Mouse (Mus musculus) spleen, adult 2 months (tissue): ENCODE results near the gene Arhgap23. TPM values are rescaled to one million over a fixed set of nuclear protein-coding genes. Genes with fewer than 3 reads are reported as not detected.

Source experiments
- DNase-seq, 2 experiments: peaks; one replicate each; pipeline versions ENCODE4 v3.0.0 to v3.0.0-alpha.2; 2012 to 2021; ENCODE audit warnings: low spot score in 2 of 2, low read depth in 1 of 2
- H3K27ac ChIP-seq: fragments of 200-500 bp; 2 replicates; pipeline ENCODE4 v1.5.1; 2012; ENCODE audit warnings: low read length, inconsistent platforms; ENCODE audit not compliant: insufficient read depth
- H3K27me3 ChIP-seq: fragments of 200-500 bp; 2 replicates; pipeline ENCODE4 v1.6.1; 2012; ENCODE audit warnings: mild to moderate bottlenecking, moderate library complexity, low read length, inconsistent platforms; ENCODE audit not compliant: control insufficient read depth, insufficient read depth
- H3K36me3 ChIP-seq: fragments of 200-500 bp; 2 replicates; pipeline ENCODE4 v1.6.1; 2012; ENCODE audit warnings: mild to moderate bottlenecking, low read length, inconsistent platforms; ENCODE audit not compliant: control insufficient read depth, insufficient read depth
- H3K4me1 ChIP-seq: fragments of 200-500 bp; 2 replicates; pipeline ENCODE4 v1.6.1; 2011; ENCODE audit warnings: inconsistent platforms; ENCODE audit not compliant: control insufficient read depth, insufficient read depth, insufficient read length
- H3K4me3 ChIP-seq: fragments of 200-500 bp; 2 replicates; pipeline ENCODE4 v1.5.1; 2011; ENCODE audit warnings: mild to moderate bottlenecking, inconsistent platforms; ENCODE audit not compliant: insufficient read depth, insufficient read length; ENCODE audit errors: extremely low read depth
- CTCF ChIP-seq: fragments of 200-500 bp; IDR thresholded peaks from 2 replicates; pipeline ENCODE4 v1.5.1; 2011; ENCODE audit warnings: mild to moderate bottlenecking, inconsistent platforms; ENCODE audit not compliant: insufficient read depth, insufficient read length, insufficient replicate concordance; ENCODE audit errors: extremely low read depth
- POLR2A ChIP-seq: fragments of 200-500 bp; IDR thresholded peaks from 2 replicates; pipeline ENCODE4 v1.6.1; 2011; ENCODE audit warnings: low read depth, low read length, inconsistent platforms
- WGBS: fragments of 180-500 bp; shearing (Covaris S2); methylation state at CpG from one replicate; pipeline ENCODE4 v1.1.7; 2018; 5-methylcytosine and 5-hydroxymethylcytosine counted together
- polyA plus RNA-seq: library from polyadenylated mRNA; depleted of rRNA; stranded (reverse); fragments of >200 nt; gene quantifications from 2 replicates; pipeline ENCODE4 v1.2.3, GENCODE M21; 2012

Gene Arhgap23
- polyA plus RNA-seq, 1 experiment = 39.7 TPM

- Histone ChIP-seq H3K36me3 (no peaks in the 10 kb centered on the region), H3K27ac (peak overlapping the region; percentile 52), H3K27me3 (peaks cover under 1% of the 10 kb centered on the region; the same call in 1 of the 2 replicates), H3K4me1 (peaks cover 8% of the 10 kb centered on the region), H3K4me3 (peak overlapping the region; percentile 54)
- peak; percentile 63 to 84 for DNase-seq
- WGBS = under 1% methylated on average over 15 of the region's 15 CpGs
- no peak for TF ChIP-seq CTCF
- TF ChIP-seq POLR2A = no peak
Observed at GRCm38 (mm10) chr11:97434704-97435454, 19.5 kb downstream of the Arhgap23 start.

DNA sequence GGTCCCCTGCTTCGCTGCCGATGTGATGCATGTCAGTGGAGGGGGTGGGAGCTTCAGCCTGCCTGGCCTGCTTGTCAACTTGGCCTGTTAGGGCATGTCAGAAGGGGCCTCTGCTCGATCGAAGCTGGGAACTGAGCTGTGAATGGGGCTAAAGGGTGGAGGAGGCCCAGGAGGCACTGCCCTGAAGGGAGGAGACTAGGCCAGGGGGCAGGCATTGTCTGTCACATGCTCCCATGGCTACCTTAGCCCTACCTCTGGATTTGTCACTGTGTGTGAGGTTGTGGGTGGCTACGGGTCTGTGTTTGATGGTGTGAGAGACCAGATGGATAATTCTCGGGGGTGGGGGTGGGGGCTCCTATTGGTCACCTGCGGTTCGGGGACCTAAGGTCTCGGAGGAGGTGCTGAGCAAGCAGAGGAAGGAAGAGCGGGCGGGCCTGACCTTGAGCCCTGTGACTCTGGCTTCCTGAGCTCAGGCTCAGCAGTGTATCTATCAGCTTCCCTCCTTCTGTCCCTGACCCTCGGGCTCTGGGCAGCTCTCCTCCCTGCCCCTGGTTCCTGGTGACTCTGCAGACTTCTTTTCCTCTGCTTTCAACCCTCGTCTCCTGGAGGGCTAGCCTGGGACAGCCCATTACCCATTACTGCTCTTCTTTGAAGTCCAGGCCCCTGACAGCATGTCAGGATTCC lies 20.6 kb downstream of the Arhgap23 start:
- peaks cover 12% of the 10 kb centered on the region for H3K4me1 ChIP-seq
- H3K4me3 ChIP-seq = no peak overlapping the region
- no peaks in the 10 kb centered on the region for H3K36me3 ChIP-seq
- H3K27ac ChIP-seq = peak overlapping the region; percentile 75
- H3K27me3 ChIP-seq = peaks cover 9% of the 10 kb centered on the region
- 19% methylated on average over 13 of the region's 13 CpGs for WGBS
- DNase-seq = no peak
- TF ChIP-seq POLR2A (no peak), CTCF (no peak)

GRCm38 (mm10) chr11:97437745-97438144 lies 22.4 kb downstream of the Arhgap23 start:
- no peak for DNase-seq
- 73% methylated on average over 5 of the region's 5 CpGs for WGBS
- Histone ChIP-seq H3K36me3 (no peaks in the 10 kb centered on the region), H3K4me3 (no peak overlapping the region), H3K4me1 (peaks cover 12% of the 10 kb centered on the region), H3K27ac (peak overlapping the region; percentile 69; the same call in 1 of the 2 replicates), H3K27me3 (peaks cover 9% of the 10 kb centered on the region)
- no peak for TF ChIP-seq CTCF
- no peak for TF ChIP-seq POLR2A

DNA sequence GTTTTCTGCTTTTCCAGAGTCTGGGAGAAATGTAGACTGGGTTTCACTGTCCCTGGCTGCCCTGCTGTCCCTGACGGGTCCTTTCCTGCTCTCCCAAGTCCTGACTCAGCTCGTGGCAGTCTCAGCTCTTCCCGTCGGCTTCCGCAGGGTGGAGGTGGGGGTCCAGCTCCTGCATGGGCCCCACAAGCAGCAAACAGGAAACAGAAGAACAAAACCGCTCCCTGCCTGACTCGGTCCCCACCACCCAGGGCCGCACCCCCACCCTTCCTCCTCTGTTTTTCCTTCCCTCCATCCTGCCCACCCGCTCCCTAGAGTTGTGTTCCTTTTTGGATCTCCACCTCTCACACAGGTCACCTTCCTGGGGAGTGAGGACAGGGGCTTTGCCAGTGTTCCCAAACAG lies 23.5 kb downstream of the Arhgap23 start:
- H3K36me3 ChIP-seq = no peaks in the 10 kb centered on the region
- DNase-seq = no peak
- no peak overlapping the region for H3K4me3 ChIP-seq
- TF ChIP-seq POLR2A (no peak), CTCF (no peak)
- H3K4me1 ChIP-seq = peaks cover 12% of the 10 kb centered on the region
- H3K27me3 ChIP-seq = peaks cover 9% of the 10 kb centered on the region
- peak overlapping the region; percentile 69 for H3K27ac ChIP-seq
- WGBS = 33% methylated on average over 9 of the region's 9 CpGs

DNA sequence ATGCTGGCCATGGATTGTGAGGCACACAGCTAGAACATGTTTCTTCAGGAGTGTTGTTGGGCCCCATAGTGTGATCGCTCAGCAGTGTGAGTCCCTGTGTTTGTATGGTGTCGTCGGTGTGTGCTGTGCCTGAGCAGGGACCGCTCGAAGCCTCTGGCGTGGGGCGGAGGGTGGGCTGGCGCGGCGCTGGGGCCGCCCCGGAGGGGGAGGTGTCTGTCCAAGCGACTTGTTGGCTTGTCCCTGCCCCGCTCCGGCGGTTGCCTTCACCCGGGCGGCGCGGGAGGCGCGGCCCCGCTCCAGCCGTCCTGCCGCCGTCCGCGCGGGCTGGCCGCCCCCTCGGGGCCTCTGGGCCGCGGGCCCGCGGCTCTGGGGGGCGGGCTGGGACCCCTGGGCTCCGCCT lies 24.6 kb downstream of the Arhgap23 start:
- H3K27ac ChIP-seq = peak overlapping the region; percentile 59

GRCm38 (mm10) chr11:97440441-97440881 lies 25.1 kb downstream of the Arhgap23 start:
- WGBS = 4% methylated on average over 34 of the region's 34 CpGs
- H3K27me3 ChIP-seq = peaks cover 9% of the 10 kb centered on the region
- H3K4me3 ChIP-seq = peak overlapping the region; percentile 50
- H3K36me3 ChIP-seq = no peaks in the 10 kb centered on the region; the same call in 1 of the 2 replicates
- H3K4me1 ChIP-seq = peaks cover 12% of the 10 kb centered on the region
- no peak for TF ChIP-seq POLR2A
- TF ChIP-seq CTCF = no peak
- peak overlapping the region; percentile 37 for H3K27ac ChIP-seq
- no peak for DNase-seq

More for the DNA sequence above, 24.6 kb downstream of the Arhgap23 start:
- DNase-seq = no peak
- H3K36me3 ChIP-seq = no peaks in the 10 kb centered on the region; the same call in 1 of the 2 replicates
- TF ChIP-seq CTCF = no peak
- TF ChIP-seq POLR2A = no peak
- 3% methylated on average over 34 of the region's 37 CpGs for WGBS
- peaks cover 12% of the 10 kb centered on the region for H3K4me1 ChIP-seq
- H3K4me3 ChIP-seq = peak overlapping the region; percentile 50; the same call in 1 of the 2 replicates
- H3K27me3 ChIP-seq = peaks cover 9% of the 10 kb centered on the region
